Mouse (Mus musculus) embryonic facial prominence, embryonic 13.5 days (tissue): ENCODE results near the gene Lama4. TPM values are rescaled to one million over a fixed set of nuclear protein-coding genes. Genes with fewer than 3 reads are reported as not detected.

ENCODE experiments used
- ATAC-seq: fragments of 200-750 bp; cut with Nextera tagmentation; 2 replicates; pipeline ENCODE4 v1.8.0; 2017; ENCODE audit warnings: low read depth; ENCODE audit not compliant: insufficient number of reproducible peaks, insufficient read depth, low FRiP score, low TSS enrichment
- H3K27ac ChIP-seq: fragments of 300-500 bp; sonication (generic); 2 replicates; pipeline ENCODE4 v1.5.1; 2015; ENCODE audit warnings: moderate library complexity, mild to moderate bottlenecking, inconsistent platforms
- H3K27me3 ChIP-seq: fragments of 300-500 bp; sonication (generic); 2 replicates; pipeline ENCODE4 v1.6.1; 2015; ENCODE audit warnings: mild to moderate bottlenecking, inconsistent platforms
- H3K36me3 ChIP-seq: fragments of 300-500 bp; sonication (generic); 2 replicates; pipeline ENCODE4 v1.6.1; 2015; ENCODE audit warnings: mild to moderate bottlenecking, inconsistent platforms
- H3K4me1 ChIP-seq: fragments of 300-500 bp; sonication (generic); 2 replicates; pipeline ENCODE4 v1.6.1; 2015; ENCODE audit warnings: inconsistent platforms
- H3K4me2 ChIP-seq: fragments of 300-500 bp; sonication (generic); 2 replicates; pipeline ENCODE4 v1.6.1; 2015; ENCODE audit warnings: moderate library complexity, mild to moderate bottlenecking, inconsistent platforms
- H3K4me3 ChIP-seq: fragments of 300-500 bp; sonication (generic); 2 replicates; pipeline ENCODE4 v1.5.1; 2015; ENCODE audit warnings: mild to moderate bottlenecking, inconsistent platforms
- H3K9ac ChIP-seq: fragments of 300-500 bp; sonication (generic); 2 replicates; pipeline ENCODE4 v1.6.1; 2015; ENCODE audit warnings: mild to moderate bottlenecking, inconsistent platforms
- H3K9me3 ChIP-seq: fragments of 300-500 bp; sonication (generic); 2 replicates; pipeline ENCODE4 v1.6.1; 2016; ENCODE audit warnings: inconsistent platforms
- WGBS: fragments of 180-500 bp; shearing (Covaris S2); methylation state at CpG from one replicate; pipeline ENCODE4 v1.1.7; 2015; ENCODE audit warnings: mixed read lengths; 5-methylcytosine and 5-hydroxymethylcytosine counted together
- polyA plus RNA-seq: library from polyadenylated mRNA; unstranded; fragments of >200 nt; fragmentation: Nextera tagmentation; extraction: Ambion mirVana; gene quantifications from 2 replicates; pipeline ENCODE4 v1.2.1, GENCODE M21; 2015

Gene Lama4
- polyA plus RNA-seq, 1 experiment from 2014 or later: 72.6 TPM

GRCm38 (mm10) chr10:38972221-38972946 lies 7.1 kb downstream of the Lama4 start:
- Histone ChIP-seq H3K27me3 (no peaks in the 10 kb centered on the region), H3K9me3 (no peaks in the 10 kb centered on the region), H3K9ac (no peak overlapping the region), H3K36me3 (peaks cover 12% of the 10 kb centered on the region; the same call in 1 of the 2 replicates), H3K4me3 (no peak overlapping the region), H3K27ac (peak overlapping the region; percentile 71), H3K4me1 (peaks cover 42% of the 10 kb centered on the region), H3K4me2 (peak overlapping the region; percentile 33)
- ATAC-seq: no peak
- WGBS: 21% methylated on average over 7 of the region's 7 CpGs

- no peaks in the 10 kb centered on the region for H3K27me3 ChIP-seq
- WGBS: 18% methylated on average over 4 of the region's 4 CpGs
- no peak overlapping the region for H3K4me3 ChIP-seq
- H3K27ac ChIP-seq: peak overlapping the region; percentile 77
- peak overlapping the region; percentile 33 for H3K4me2 ChIP-seq
- no peak overlapping the region for H3K9ac ChIP-seq
- H3K9me3 ChIP-seq: no peaks in the 10 kb centered on the region
- no peak for ATAC-seq
- peaks cover 43% of the 10 kb centered on the region for H3K4me1 ChIP-seq
- peaks cover 17% of the 10 kb centered on the region; the same call in 1 of the 2 replicates for H3K36me3 ChIP-seq
Observed at GRCm38 (mm10) chr10:38973016-38973415, 7.7 kb downstream of the Lama4 start.

GRCm38 (mm10) chr10:38978195-38978594 lies 12.9 kb downstream of the Lama4 start:
- Histone ChIP-seq H3K36me3 (peaks cover 19% of the 10 kb centered on the region; the same call in 1 of the 2 replicates), H3K4me2 (no peak overlapping the region), H3K27ac (no peak overlapping the region), H3K4me3 (no peak overlapping the region), H3K27me3 (no peaks in the 10 kb centered on the region), H3K4me1 (peaks cover 27% of the 10 kb centered on the region), H3K9ac (no peak overlapping the region), H3K9me3 (no peaks in the 10 kb centered on the region)
- WGBS: 71% methylated on average over 1 of the region's 1 CpGs
- no peak for ATAC-seq

- Histone ChIP-seq H3K36me3 (peaks cover 14% of the 10 kb centered on the region; the same call in 1 of the 2 replicates), H3K9ac (no peak overlapping the region), H3K27ac (no peak overlapping the region), H3K4me1 (peaks cover 31% of the 10 kb centered on the region), H3K27me3 (no peaks in the 10 kb centered on the region), H3K9me3 (no peaks in the 10 kb centered on the region), H3K4me2 (no peak overlapping the region), H3K4me3 (no peak overlapping the region)
- no peak for ATAC-seq
- 74% methylated on average over 5 of the region's 5 CpGs for WGBS
Observed at GRCm38 (mm10) chr10:38979699-38980098, 14.4 kb downstream of the Lama4 start.

GRCm38 (mm10) chr10:38980980-38981379 lies 15.7 kb downstream of the Lama4 start:
- Histone ChIP-seq H3K27ac (no peak overlapping the region), H3K4me2 (no peak overlapping the region), H3K4me1 (peaks cover 33% of the 10 kb centered on the region), H3K9me3 (no peaks in the 10 kb centered on the region), H3K27me3 (no peaks in the 10 kb centered on the region), H3K4me3 (no peak overlapping the region), H3K36me3 (peaks cover 14% of the 10 kb centered on the region; the same call in 1 of the 2 replicates), H3K9ac (no peak overlapping the region)
- WGBS: 65% methylated on average over 3 of the region's 3 CpGs
- no peak for ATAC-seq

GRCm38 (mm10) chr10:38984358-38985075 lies 19.2 kb downstream of the Lama4 start:
- no peak for ATAC-seq
- H3K27me3 ChIP-seq: no peaks in the 10 kb centered on the region
- peaks cover 7% of the 10 kb centered on the region; the same call in 1 of the 2 replicates for H3K36me3 ChIP-seq
- no peak overlapping the region for H3K4me3 ChIP-seq
- peak overlapping the region; percentile 71 for H3K27ac ChIP-seq
- WGBS: 52% methylated on average over 4 of the region's 4 CpGs
- no peak overlapping the region for H3K9ac ChIP-seq
- H3K9me3 ChIP-seq: no peaks in the 10 kb centered on the region
- peaks cover 31% of the 10 kb centered on the region for H3K4me1 ChIP-seq
- H3K4me2 ChIP-seq: no peak overlapping the region

- 57% methylated on average over 3 of the region's 3 CpGs for WGBS
- H3K27me3 ChIP-seq: no peaks in the 10 kb centered on the region
- ATAC-seq: no peak
- no peak overlapping the region for H3K4me3 ChIP-seq
- peaks cover 27% of the 10 kb centered on the region for H3K4me1 ChIP-seq
- H3K9ac ChIP-seq: no peak overlapping the region
- no peak overlapping the region; the same call in 1 of the 2 replicates for H3K27ac ChIP-seq
- no peaks in the 10 kb centered on the region for H3K9me3 ChIP-seq
- no peak overlapping the region for H3K4me2 ChIP-seq
- peaks cover 7% of the 10 kb centered on the region for H3K36me3 ChIP-seq
Observed at GRCm38 (mm10) chr10:38986053-38986452, 20.7 kb downstream of the Lama4 start.

- H3K27me3 ChIP-seq: no peaks in the 10 kb centered on the region
- peaks cover 18% of the 10 kb centered on the region for H3K4me1 ChIP-seq
- H3K4me3 ChIP-seq: no peak overlapping the region
- H3K27ac ChIP-seq: 0 out of 2 replicates have a peak overlapping the region, but pooled peaks have one; percentile 9
- peaks cover 7% of the 10 kb centered on the region for H3K36me3 ChIP-seq
- no peaks in the 10 kb centered on the region for H3K9me3 ChIP-seq
- no peak overlapping the region for H3K9ac ChIP-seq
- no peak for ATAC-seq
- 80% methylated on average over 1 of the region's 1 CpGs for WGBS
- H3K4me2 ChIP-seq: no peak overlapping the region
Observed at GRCm38 (mm10) chr10:38992827-38993226, 27.5 kb downstream of the Lama4 start.

GRCm38 (mm10) chr10:38993632-38994424 lies 28.5 kb downstream of the Lama4 start:
- H3K4me2 ChIP-seq: no peak overlapping the region
- H3K9me3 ChIP-seq: no peaks in the 10 kb centered on the region
- WGBS: 67% methylated on average over 2 of the region's 2 CpGs
- no peak for ATAC-seq
- H3K27ac ChIP-seq: 0 out of 2 replicates have a peak overlapping the region, but pooled peaks have one; percentile 9
- H3K4me1 ChIP-seq: peaks cover 18% of the 10 kb centered on the region
- H3K27me3 ChIP-seq: no peaks in the 10 kb centered on the region
- H3K9ac ChIP-seq: no peak overlapping the region
- H3K36me3 ChIP-seq: peaks cover 5% of the 10 kb centered on the region
- H3K4me3 ChIP-seq: no peak overlapping the region

- Histone ChIP-seq H3K4me3 (no peak overlapping the region), H3K4me1 (peaks cover 18% of the 10 kb centered on the region), H3K36me3 (no peaks in the 10 kb centered on the region; the same call in 1 of the 2 replicates), H3K4me2 (no peak overlapping the region), H3K9me3 (no peaks in the 10 kb centered on the region), H3K9ac (no peak overlapping the region), H3K27me3 (no peaks in the 10 kb centered on the region), H3K27ac (peak overlapping the region; percentile 60)
- WGBS: 57% methylated on average over 9 of the region's 9 CpGs
- ATAC-seq: no peak
Observed at GRCm38 (mm10) chr10:38994719-38995450, 29.6 kb downstream of the Lama4 start.

- WGBS: 70% methylated on average over 2 of the region's 2 CpGs
- no peak for ATAC-seq
- H3K4me1 ChIP-seq: peaks cover 18% of the 10 kb centered on the region
Observed at GRCm38 (mm10) chr10:38995896-38996295, 30.6 kb downstream of the Lama4 start.

More at GRCm38 (mm10) chr10:38995896-38996295, 30.6 kb downstream of the Lama4 start:
- Histone ChIP-seq H3K9ac (no peak overlapping the region), H3K4me2 (no peak overlapping the region), H3K27ac (no peak overlapping the region), H3K36me3 (no peaks in the 10 kb centered on the region), H3K4me3 (no peak overlapping the region), H3K9me3 (no peaks in the 10 kb centered on the region), H3K27me3 (no peaks in the 10 kb centered on the region)
